Mouse (Mus musculus): ENCODE measurements around the gene Pik3r1.

Gene Pik3r1

GRCm38 (mm10) chr13:101767809-101768629 is at the start of gene Pik3r1:
TSS of gene Pik3r1 (minus strand) at chr13:101768217.
- peak; percentile 70 to 84 for DNase-seq (ENCODE audit: low read depth in 1 of 2, low spot score in 2 of 2)

- no peak for DNase-seq (ENCODE audit: low read depth in 1 of 2, low spot score in 2 of 2)
Observed at GRCm38 (mm10) chr13:101813267-101813900, 45.4 kb upstream of the Pik3r1 start.

- DNase-seq (ENCODE audit: low read depth in 1 of 2, low spot score in 2 of 2): no peak
Observed at GRCm38 (mm10) chr13:101812341-101812740, 44.3 kb upstream of the Pik3r1 start.

- no peak for DNase-seq (ENCODE audit: low read depth in 1 of 2, low spot score in 2 of 2)
Observed at GRCm38 (mm10) chr13:101811882-101812281, 43.9 kb upstream of the Pik3r1 start.

- DNase-seq (ENCODE audit: low read depth in 1 of 2, low spot score in 2 of 2): no peak
Observed at GRCm38 (mm10) chr13:101810667-101811066, 42.6 kb upstream of the Pik3r1 start.

GRCm38 (mm10) chr13:101809796-101810195 is 41.8 kb upstream of the Pik3r1 start:
- no peak for DNase-seq (ENCODE audit: low read depth in 1 of 2, low spot score in 2 of 2)

GRCm38 (mm10) chr13:101805559-101806091 is 37.6 kb upstream of the Pik3r1 start:
- no peak for DNase-seq (ENCODE audit: low read depth in 1 of 2, low spot score in 2 of 2)

GRCm38 (mm10) chr13:101801372-101802186 is 33.6 kb upstream of the Pik3r1 start:
- peak in 1 of 2 experiments; percentile 28 for DNase-seq (ENCODE audit: low read depth in 1 of 2, low spot score in 2 of 2)

GRCm38 (mm10) chr13:101800833-101801371 is 32.9 kb upstream of the Pik3r1 start:
- DNase-seq (ENCODE audit: low read depth in 1 of 2, low spot score in 2 of 2): no peak

- DNase-seq (ENCODE audit: low read depth in 1 of 2, low spot score in 2 of 2): no peak
Observed at GRCm38 (mm10) chr13:101800021-101800596, 32.1 kb upstream of the Pik3r1 start.

- no peak for DNase-seq (ENCODE audit: low read depth in 1 of 2, low spot score in 2 of 2)
Observed at GRCm38 (mm10) chr13:101799318-101799717, 31.3 kb upstream of the Pik3r1 start.

- no peak for DNase-seq (ENCODE audit: low read depth in 1 of 2, low spot score in 2 of 2)
Observed at GRCm38 (mm10) chr13:101798522-101798921, 30.5 kb upstream of the Pik3r1 start.

GRCm38 (mm10) chr13:101796983-101797382 is 29.0 kb upstream of the Pik3r1 start:
- no peak for DNase-seq (ENCODE audit: low read depth in 1 of 2, low spot score in 2 of 2)

GRCm38 (mm10) chr13:101785705-101786104 is 17.7 kb upstream of the Pik3r1 start:
- no peak for DNase-seq (ENCODE audit: low read depth in 1 of 2, low spot score in 2 of 2)

- no peak for DNase-seq (ENCODE audit: low read depth in 1 of 2, low spot score in 2 of 2)
Observed at GRCm38 (mm10) chr13:101784651-101785289, 16.8 kb upstream of the Pik3r1 start.

GRCm38 (mm10) chr13:101779011-101779410 is 11.0 kb upstream of the Pik3r1 start:
- no peak for DNase-seq (ENCODE audit: low read depth in 1 of 2, low spot score in 2 of 2)

GRCm38 (mm10) chr13:101777851-101778250 is 9.8 kb upstream of the Pik3r1 start:
- DNase-seq (ENCODE audit: low read depth in 1 of 2, low spot score in 2 of 2): no peak

GRCm38 (mm10) chr13:101771071-101771470 is 3.1 kb upstream of the Pik3r1 start:
- no peak for DNase-seq (ENCODE audit: low read depth in 1 of 2, low spot score in 2 of 2)

GRCm38 (mm10) chr13:101769955-101770354 is 1.9 kb upstream of the Pik3r1 start:
- no peak for DNase-seq (ENCODE audit: low read depth in 1 of 2, low spot score in 2 of 2)

GRCm38 (mm10) chr13:101768630-101768991 is 594 bp upstream of the Pik3r1 start:
- DNase-seq (ENCODE audit: low read depth in 1 of 2, low spot score in 2 of 2): peak in 1 of 2 experiments; percentile 42
